Mouse (Mus musculus) spleen, adult 2 months (tissue): ENCODE results near the gene Zfp326.

Source experiments
- CTCF ChIP-seq: fragments of 200-500 bp; IDR thresholded peaks from 2 replicates; pipeline ENCODE4 v1.5.1; 2011; ENCODE audit warnings: mild to moderate bottlenecking, inconsistent platforms; ENCODE audit not compliant: insufficient read depth, insufficient read length, insufficient replicate concordance; ENCODE audit errors: extremely low read depth
- POLR2A ChIP-seq: fragments of 200-500 bp; IDR thresholded peaks from 2 replicates; pipeline ENCODE4 v1.6.1; 2011; ENCODE audit warnings: low read depth, low read length, inconsistent platforms

DNA sequence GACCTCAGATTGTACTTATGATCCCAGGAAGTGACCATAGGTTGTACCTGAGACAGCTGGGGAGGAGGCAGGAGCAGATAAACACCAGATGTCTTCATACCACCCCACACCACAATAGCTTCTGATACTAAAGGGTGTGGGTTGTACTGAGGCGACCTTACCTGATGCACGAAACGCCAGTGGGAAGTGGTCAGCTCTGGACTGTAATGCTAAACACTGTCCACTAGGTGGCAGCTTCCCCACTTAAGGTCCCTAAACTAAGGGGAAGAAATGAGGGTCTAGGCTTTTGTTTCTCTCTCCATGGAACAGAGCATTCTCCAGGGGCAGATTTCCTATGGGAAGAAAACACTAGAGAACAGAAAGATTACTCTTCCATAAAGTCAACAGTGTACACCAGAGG is 53.9 kb downstream of the Zfp326 start:
- TF ChIP-seq CTCF (peak; percentile 38; the same call in 1 of the 2 replicates), POLR2A (no peak)
